Mouse (Mus musculus) common myeloid progenitor, adult 5-6 weeks (primary cell): Measurements from ENCODE around the gene Ripply1. TPM values are rescaled to one million over a fixed set of nuclear protein-coding genes. Genes with fewer than 3 reads are reported as not detected.

Experiments
- ATAC-seq: replicated peaks from 2 replicates; pipeline ENCODE4 v1.8.0; 2016; ENCODE audit warnings: low read depth, mild to moderate bottlenecking, moderate TSS enrichment, inconsistent platforms; ENCODE audit not compliant: poor library complexity, severe bottlenecking
- total RNA-seq: library from RNA; stranded (forward); fragments of 200-1000, 187-1606 nt; gene quantifications from 2 replicates; pipeline ENCODE4 v1.2.3, GENCODE M21; 2017

Gene Ripply1
- not detected in 2 replicates for total RNA-seq

DNA sequence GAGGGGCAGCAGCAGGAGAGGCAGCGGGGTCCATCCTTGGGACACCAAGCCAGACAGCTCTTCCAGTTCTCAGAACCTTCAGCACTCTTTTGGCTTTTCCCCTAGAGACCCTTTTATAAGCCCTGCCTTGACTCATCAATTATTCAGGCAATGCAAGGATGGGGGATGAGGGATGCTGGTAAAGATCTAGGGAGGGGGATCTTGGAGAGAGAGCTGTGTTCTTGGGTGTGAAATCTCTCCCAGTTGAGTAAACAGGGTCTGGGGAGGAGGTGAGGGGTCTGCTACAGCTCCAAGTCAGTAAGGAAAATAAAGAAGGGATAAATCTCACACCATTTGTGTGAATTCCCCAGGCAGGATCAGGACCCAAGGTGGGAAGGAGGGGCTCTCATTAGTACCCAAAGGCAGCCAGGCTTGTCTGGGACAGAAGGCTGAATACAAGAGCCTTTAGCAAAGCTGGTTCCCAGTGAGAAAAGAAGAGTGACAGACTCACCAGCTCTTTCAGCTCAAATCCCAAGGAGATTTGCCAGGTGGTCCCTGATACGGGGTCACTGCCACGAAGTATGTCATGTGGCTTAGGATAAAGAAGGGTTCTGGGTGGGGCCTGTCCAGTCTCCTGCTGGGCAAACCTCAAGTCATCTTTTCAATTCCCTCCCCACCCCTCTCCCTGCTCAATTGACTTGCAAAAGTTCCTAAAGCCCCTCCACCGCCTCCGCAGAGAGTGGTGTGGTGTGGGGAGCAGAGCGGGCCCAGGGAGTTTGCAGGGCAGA, at the start of gene Ripply1:
TSS of gene Ripply1 (minus strand) at position 76 of the 767 bp plus-strand sequence.
- ATAC-seq = no peak

DNA sequence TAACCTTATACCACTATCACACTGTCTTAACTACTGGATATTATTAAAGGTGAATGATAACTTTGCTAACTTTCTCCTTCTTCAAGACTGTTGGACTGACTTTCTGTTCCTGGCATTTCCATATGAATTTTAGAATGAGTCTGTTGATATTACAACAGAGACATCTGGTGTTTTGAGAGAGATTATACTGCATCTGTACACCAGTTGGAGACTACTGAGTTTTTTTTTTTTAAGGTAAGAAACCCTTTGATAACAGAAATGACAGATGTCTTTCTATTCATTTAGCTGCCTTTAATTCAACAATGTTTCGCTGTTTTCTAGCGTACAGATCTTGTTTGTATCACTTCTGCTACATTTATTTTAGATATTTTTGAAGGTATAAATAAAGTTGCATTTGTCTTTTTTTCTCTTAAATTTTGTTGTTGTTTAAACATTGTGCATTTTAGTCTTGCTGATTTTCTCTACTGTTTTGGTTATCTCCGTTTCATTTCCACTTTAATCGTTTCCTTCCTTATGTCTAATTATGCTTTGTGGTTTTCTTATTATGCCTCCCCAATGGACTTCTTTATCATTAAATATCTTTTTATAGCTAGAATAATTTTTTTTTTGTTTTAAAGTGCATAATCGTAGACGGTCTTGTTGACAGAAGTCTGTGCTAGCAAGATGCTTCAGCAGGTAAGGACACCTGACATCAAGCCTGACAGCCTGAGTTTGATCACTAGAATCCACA, 46.4 kb upstream of the Ripply1 start:
- ATAC-seq = no peak

DNA sequence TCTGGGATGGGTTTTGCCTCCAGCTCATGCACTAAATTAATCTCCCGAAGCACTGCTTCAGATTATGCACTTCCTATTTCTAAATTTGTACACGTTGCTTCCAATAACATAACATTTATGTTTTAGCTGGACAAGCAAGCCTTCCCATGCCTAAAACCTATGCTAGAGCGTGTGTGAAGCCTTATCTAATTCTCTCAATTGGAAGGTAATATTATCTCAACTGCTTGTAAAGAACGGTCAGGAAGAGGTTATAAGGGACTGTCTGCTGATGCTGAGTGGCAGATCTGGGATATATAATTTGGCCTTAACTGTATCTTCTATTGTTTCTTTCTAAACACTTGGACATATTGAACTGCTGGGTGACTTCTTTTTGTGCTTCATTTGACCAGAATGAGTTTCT, 44.8 kb upstream of the Ripply1 start:
- no peak for ATAC-seq

DNA sequence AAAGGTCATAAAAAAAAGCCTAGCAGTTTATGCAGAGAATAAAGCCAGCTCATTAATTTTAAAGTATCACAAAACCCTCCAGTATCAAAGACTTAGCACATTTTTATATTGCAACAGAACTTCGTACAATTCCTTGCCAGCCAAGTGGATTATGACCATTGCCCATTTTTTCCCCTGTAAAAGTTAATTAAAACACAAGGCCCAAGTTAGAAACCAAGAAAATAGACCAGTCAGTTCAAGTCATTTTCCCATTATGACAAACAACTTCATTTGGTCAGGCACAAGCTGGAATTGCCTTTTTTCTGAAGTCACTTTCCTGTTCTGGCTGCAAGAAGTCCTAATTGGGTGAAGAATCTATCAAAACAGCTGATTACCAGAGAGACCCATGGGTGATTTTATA, 43.2 kb upstream of the Ripply1 start:
- ATAC-seq = no peak

DNA sequence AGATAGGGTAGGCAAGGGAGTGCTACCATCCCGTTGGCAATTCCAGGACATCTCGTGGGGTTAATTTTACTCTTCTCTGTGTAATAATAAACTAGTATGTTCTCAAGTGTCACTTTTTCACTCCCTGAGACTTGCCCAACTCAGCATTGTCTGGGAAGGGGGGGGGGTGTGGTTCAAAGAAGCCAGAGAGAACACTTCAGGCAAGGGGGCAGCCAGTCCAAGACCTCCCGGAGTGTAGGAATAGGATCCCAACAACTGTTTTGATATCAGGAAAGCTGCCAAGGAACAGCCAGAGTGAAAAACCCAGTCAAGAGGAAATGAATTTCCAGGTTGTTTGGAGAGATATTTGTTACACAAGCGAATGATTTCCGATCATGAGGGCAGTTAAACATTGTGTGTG, 33.0 kb upstream of the Ripply1 start:
- ATAC-seq = no peak

DNA sequence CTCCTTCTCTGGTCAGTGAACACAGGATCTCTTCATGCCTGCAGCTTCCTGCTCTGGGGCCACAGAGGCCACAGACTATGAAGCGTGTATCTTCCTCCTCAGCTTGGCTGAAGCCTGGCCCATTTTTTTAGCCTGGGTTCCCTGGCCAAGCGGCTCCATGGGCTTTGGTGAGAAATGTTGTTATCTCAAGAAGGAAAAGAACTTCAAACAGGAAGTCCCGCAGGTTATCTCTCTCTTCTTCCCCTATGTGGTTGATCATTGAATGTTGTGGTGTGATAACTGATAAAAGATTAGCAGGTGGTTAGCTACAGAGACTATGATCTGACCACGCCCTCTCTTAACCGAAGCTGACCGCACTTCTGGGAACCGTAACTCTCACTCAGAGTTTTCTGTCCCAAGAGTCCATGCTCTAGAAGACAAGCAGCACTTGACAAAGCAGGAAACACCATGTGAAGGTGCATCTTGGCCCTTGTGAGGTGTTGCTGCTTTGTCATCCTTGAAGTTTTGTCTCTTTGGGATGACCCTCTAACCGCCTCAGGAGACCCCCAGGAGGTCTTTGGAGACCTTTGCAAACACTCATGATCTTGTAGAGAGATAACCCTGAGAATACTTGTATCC, 32.0 kb upstream of the Ripply1 start:
- peak; percentile 75 for ATAC-seq

DNA sequence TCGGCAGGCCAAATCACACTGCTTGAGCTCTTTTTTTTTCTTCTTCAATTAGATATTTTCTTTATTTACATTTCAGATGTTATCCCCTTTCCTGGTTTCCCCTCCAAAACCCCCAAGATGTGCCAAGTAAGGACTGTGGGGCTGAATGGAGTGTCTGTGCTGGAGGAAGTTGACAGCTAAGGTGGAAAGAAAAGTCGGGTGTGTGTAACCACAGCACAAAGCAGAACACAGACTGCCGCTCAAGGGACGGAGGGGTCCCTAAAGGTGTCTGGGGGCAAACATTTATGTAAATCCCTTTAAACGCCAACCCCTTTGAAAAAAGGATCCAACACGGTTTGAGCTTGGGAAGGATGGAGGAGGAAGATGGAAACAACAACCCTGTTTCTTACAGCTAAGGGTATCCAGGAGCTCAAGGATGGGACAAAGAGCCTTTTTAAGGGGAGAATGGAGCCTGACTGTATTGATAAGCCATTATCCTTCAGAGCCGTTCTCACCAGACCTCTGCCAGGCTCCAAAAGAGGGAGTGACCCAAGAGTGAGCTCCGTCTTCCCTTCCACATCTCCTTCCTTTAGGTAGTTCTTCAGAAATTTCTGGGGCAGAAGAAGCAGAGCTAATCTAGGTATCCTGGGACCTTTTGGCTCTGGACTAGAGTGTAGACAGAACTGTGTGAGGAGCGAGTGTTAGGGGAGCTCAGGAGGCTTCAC, 31.3 kb upstream of the Ripply1 start:
- ATAC-seq = peak; percentile 43

DNA sequence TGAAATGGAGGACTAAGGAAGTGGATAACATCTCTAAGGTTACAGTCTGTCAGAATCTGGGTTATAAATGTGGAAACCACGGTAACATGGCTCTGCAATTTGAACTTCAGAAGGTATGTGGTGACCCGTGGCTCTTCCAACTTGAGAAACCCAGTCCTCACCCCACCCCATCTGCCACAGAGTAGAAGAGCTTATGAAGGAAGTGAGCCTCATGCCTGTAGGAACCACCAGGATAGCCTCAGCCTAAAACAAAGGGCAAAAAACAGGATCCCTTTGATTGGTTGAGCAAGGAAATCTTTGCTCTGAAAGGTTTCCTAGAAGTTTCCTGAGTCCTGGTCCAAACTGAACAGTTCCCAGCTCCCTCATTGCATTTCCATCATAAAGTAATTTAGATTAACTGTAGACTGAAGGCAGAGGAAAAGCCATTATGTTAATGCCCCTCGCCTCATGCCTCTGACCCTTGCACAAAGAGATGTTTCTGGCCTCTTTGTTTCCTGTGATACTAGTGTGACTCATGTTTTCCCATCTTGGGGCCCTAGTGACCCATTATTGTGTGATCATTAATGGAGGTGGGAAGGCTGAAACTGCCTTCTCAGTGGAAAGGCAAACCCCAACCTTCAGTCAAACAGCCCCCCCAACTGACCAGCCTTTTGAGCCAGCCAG, 30.6 kb upstream of the Ripply1 start:
- ATAC-seq = 0 out of 2 replicates have a peak, but pooled peaks have one; percentile 33

DNA sequence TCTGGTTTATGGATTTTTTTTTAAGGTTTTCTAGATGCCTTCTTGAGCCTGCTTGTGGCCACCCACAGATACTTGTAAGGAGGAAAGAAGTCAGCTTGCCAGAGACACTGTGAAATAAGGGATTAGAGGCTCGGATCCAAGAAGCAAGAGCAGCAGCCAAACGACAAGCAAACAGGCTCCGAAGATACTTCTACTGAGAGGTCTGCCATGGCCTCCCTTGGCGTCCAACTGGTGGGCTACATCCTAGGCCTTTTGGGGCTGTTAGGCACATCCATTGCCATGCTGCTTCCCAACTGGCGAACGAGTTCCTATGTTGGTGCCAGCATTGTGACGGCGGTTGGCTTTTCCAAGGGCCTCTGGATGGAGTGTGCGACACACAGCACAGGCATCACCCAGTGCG, 26.3 kb upstream of the Ripply1 start:
- ATAC-seq = no peak

DNA sequence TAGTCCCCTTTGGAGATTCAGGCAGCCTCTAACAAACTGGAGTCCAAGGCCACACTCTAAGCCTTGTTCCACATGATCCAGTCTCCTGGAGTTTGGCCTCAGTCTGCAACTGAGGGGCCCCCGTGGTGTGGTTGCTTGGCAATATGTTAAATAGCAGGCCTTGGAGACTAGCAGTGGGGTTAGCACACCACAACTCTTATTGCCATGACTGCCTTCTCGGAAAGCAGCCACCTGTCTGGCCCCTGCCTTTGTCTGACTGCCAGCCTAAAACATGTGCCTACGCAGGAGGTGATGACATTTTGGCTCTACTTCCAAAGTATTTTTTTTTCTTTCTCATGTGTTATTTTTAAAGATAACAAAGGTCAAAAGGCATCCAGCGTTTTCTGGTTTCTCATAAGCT, 25.9 kb upstream of the Ripply1 start:
- no peak for ATAC-seq

DNA sequence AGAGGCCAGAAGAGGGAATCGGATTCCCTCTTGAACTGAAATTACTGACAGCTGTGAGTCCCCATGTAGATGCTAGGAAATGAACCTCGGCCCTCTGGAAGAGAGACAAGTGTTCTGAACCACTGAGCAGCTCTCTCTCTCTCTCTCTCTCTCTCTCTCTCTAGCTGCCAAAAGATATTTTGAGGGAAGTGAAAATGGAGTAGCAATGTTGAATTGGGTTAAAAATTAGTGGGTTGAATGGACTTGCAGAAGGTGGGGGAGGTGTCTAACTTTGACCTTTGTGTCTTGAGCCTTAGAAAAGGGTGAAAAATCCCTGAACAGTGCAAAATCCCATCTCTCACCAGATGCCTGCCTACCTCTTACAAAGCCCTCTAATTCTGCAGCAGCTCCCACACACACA, 25.2 kb upstream of the Ripply1 start:
- ATAC-seq = no peak

DNA sequence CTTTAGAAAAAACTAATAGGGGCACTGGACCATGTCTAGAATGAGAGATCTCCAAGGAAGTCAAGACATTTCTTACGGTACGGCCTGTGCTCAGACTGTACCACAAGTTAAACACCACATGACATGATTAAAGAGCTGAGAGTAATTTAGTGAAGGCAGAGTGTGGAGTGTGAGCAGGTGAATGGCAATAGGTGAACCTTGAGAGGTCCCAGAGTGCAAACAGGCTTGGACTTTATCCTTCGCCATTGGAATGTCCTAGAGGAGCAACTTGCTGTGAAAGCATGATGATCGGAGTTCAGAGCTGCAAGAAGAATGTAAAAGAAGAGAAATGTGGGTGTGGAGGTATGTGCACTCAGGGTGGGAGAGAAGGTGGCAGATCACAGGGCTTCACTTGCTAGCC, 23.8 kb upstream of the Ripply1 start:
- ATAC-seq = no peak

DNA sequence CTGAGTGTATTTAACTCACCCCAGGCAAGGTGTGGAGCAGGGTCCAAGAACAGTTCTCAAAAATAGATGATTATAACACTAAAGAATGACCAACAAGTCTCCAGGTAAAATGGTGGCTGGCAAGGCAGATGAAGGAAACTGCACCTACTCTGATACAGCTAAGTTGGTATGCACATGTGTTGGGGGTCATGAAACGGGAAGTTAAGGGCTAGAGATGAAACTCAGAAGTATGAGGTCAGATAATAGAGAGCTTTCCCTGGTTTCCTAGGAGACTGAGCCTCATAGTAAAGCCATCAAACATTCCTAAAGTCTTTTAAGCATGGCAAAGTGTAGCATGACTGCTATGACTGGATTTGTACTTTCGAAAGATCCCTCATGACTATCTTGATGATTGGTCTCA, 20.9 kb upstream of the Ripply1 start:
- no peak for ATAC-seq

DNA sequence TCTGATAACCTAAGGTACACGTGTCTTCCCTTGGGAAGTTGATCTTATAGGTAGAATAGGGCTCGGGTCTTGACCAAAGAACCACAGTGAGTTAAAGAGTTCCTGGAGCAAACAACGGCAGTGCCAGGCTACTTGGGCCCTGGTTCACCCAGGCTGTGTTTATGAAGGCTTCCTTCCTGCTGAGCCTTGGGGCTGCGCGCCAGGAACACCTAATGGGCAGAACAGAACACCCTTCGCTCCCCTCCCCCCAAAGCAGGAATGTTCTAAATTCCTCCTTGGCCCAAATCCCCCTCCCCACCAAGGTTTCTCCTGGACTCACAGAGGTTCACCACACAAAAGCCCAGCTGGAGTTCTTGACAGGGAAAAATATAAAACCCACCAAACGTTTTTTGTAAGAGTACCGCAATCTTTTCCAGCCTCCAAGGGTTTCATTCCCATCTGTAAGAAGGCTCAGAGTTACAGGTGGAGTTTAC, 18.3 kb upstream of the Ripply1 start, which contains the start of gene Cldn2:
TSS of gene Cldn2 (plus strand) at position 423 of the 473 bp plus-strand sequence.
- ATAC-seq = no peak

DNA sequence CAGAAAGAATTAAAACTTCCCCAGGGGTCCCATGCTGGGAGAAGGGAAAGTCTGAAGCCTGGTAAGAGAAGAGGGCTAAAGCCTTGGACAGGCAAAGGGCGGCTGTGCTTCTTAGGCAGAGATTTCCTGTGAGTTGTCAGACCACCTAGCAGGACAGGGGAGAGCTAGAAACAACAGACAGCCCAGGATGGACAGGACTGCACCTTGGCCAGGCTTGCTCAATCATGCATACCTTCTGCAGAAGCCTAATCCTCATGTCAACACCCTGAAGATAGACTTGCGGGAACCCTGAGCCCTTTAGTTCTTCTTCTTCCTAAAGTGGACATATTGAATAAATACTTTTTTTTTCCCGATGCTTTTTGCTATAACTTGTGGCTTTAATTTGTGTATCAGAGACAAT, 17.8 kb upstream of the Ripply1 start:
- no peak for ATAC-seq

DNA sequence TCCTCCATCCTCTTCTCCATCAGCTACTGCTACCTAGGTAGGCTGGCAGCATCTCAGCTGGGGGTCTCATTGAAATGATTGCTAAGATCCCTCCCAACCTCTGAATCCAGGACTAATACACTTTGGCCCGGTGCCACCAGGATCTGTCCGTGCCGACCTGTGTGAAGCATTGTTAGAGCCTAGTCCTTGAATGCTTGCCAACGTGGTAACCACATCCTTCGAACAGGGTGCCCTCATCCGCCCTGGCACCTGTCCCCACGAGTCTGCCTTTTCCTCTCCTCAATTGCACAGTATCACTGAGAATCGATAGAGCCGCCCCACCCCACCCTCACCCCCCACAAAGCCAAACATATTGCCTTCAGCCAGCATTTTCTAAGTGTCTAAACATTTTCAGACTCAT, 15.7 kb upstream of the Ripply1 start:
- peak; percentile 54 for ATAC-seq

DNA sequence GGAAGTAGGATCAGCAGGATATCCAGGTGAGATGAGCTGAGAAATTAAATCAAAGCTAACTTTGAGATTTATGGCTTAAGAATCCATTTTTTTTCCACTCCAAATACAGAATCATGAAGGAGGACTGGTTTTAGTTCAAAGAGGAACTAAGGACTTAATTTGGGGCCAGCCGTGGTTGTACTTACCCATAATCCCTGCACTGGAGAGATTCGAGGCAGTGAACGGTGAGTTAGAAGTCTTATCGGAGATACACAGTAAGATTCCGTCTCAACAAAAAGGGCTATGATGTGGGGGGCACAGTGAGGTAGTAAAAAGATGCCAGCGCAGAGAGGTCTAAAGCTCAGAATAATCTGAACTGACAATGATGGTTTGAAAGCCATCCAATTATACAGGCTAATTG, 13.9 kb upstream of the Ripply1 start:
- 0 out of 2 replicates have a peak, but pooled peaks have one; percentile 47 for ATAC-seq

DNA sequence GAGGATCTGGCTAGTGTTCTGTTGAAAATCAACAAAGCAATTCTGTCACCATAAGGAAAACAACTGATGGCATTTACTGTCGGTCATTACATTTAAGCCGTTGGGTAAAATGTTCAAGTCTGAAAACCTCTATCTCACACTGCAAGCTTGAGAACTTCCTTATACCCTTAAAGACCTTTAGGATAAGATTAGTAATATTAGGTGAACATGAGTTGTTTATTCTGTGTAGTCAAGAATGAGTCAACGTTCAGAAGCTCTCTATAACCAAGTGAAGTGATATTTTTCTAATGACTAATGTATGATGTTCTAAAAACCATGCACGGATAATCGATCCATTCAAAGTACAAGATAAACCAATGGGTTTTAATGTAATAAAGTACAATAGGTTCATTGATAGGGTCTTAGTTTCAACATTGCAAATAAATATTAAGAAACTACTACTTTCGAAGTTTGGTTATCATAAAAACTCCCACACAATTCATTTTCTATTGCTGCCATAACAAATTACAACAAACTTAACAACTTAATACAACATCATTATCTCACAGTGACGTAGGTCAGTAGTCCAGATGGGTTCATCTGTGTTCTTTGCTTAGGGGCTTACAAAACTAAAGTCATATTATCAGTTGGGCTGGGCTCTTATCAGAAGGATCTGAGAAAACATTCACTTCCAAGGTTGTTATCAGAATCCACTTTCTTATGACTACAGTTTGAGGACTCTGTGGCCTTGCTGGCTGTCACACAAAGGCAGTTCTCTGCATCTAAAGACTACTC, 12.1 kb upstream of the Ripply1 start:
- no peak for ATAC-seq

DNA sequence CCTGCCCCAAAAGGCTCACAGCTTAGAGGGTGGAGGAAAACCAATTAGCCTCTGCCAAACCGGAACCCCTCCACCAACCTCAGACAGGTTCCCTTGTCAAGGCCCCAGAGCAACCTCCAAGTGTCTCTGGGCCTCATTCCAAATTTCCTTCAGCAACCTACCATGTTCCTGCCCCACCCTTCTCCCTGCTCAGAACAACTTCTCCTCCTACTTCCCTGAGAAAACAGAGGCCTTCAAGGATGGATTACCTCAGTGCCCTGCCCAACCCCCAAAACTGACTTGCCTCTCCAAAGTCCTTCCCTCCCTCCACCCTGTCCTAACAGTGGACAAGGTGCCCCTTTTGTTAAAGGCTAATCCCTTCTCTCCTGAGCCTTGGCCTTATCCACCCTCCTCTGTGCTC, 3.6 kb upstream of the Ripply1 start:
- peak; percentile 65 for ATAC-seq
